Mouse (Mus musculus) lung, adult 2 months (tissue): ENCODE measurements around the gene Mphosph9.

Experiments
- CTCF ChIP-seq: fragments of 200-500 bp; IDR thresholded peaks from 2 replicates; pipeline ENCODE4 v1.5.1; 2011; ENCODE audit warnings: mild to moderate bottlenecking, low read length, control low read depth; ENCODE audit not compliant: insufficient read depth
- POLR2A ChIP-seq: fragments of 200-500 bp; IDR thresholded peaks from 2 replicates; pipeline ENCODE4 v1.6.1; 2011; ENCODE audit warnings: low read depth, mild to moderate bottlenecking, control low read depth, low read length, borderline replicate concordance; ENCODE audit errors: extremely low read depth

DNA sequence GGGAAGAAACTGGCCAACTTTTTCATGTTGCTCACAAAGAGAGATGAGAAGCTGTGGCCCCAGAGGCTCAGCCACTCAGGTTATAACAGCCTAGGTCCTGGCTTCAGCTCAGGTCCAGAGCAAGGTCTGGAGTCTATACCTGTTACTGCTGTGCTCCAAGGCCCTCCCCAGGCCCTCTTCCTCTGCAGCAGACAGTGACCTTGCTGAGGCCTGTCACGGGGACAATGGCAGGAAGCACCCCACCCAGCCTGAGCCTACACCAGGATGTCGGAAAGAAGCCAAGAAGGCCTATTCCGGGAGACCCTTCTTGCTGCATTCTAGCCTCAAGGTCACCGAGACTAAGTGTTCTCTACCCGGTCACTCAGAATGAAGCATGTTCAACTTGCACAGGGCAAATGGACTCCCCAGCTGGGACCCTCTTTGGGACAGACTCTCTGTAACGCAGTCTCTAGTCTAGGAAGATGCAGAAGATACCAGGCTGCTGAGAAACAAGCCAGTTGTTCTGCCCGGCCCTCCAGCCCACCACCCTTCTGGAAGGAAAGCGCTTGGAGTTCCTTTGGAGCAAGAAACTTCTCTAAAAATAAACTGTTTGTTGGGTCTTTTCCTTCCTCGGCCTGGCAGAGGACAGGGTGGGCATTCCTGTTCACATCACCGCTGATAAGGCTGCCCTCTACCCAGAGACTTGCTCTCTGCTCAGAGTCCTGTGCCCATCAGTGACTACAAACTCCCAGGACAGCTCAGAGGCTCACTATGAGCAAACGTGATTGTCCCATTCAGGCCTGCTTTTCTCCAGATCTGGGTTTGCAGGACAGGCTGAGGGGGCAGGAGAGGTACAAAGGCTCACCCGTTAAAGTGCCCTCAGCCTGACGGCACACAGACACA lies 113.9 kb downstream of the Mphosph9 start:
- peak; percentile 54; the same call in 1 of the 2 replicates for TF ChIP-seq POLR2A
- TF ChIP-seq CTCF: no peak
